15 mouse cellular contexts compared by ENCODE assay signal in the genomic region with DNA sequence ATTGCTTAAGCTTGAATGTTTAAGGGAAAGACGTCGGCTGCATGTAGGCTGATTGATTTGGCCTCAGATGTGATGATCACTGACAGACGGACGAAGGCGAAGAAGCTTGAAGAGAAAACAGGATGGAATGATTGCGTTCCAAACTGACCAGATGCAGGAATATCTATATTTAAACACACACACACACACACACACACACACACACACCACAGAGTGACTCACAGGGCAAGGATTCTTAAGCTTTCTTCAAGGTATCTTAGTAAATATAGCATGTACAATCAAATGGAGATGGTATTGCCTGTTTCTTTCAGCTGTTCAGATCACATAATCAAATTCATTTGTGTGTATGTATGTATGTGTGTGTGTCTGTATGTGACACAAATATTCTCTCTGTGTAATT.
DNase-seq lines count a peak whose midpoint lies in the region; ATAC-seq lines count a peak whose summit lies in the region.
"Had no signal": no experiment of that assay in that cellular context is flagged by ENCODE, and none has a peak within 500 bp of the region (broad histone marks: within the 10 kb centered on the region; RNA-seq: fewer than 3 reads in every experiment).

No protein-coding gene starts in this region.

- H3K4me3 ChIP-seq in limb, embryonic 12.5 days (replicated peaks): no peak overlapping the region
- H3K4me3 ChIP-seq: neural tube, embryonic 12.5 days had no signal

- no peaks in the 10 kb centered on the region for H3K27me3 ChIP-seq in limb, embryonic 12.5 days
- H3K27me3 ChIP-seq: neural tube, embryonic 12.5 days had no signal

- 61% methylated on average over 6 of the region's 6 CpGs for WGBS in limb, embryonic 12.5 days

- H3K9me3 ChIP-seq in limb, embryonic 12.5 days: no peaks in the 10 kb centered on the region
- H3K9me3 ChIP-seq: neural tube, embryonic 12.5 days had no signal

- ATAC-seq in frontal cortex, adult (ENCODE audit: low TSS enrichment): peak; percentile 54
- no peak for ATAC-seq in limb, embryonic 12.5 days (ENCODE audit: insufficient number of reproducible peaks, insufficient read depth, low FRiP score, low TSS enrichment, low read depth)
- ATAC-seq in monocyte, adult 5-6 weeks (replicated peaks; ENCODE audit: insufficient number of reproducible peaks, low FRiP score, low TSS enrichment, poor library complexity, severe bottlenecking): no peak

- H3K4me1 ChIP-seq in limb, embryonic 12.5 days (replicated peaks): peaks cover 28% of the 10 kb centered on the region

- no peak for DNase-seq in frontal cortex, adult 2 months (ENCODE audit: extremely low spot score in 1 of 2, low spot score in 1 of 2)
- DNase-seq in retina, postnatal 1 day: peak; percentile 35
- DNase-seq in retina, embryonic 14.5 days (ENCODE audit: low spot score): no peak
- DNase-seq in lung, adult 18-20 months: no peak
- no peak for DNase-seq in kidney, adult 11 months
- DNase-seq: B cell, adult 2 months; cerebellum, adult 2 months; left cerebral cortex, postnatal 4 days; thymus, adult 18-20 months had no signal

- H3K27ac ChIP-seq in limb, embryonic 12.5 days: peak overlapping the region; percentile 94
- H3K27ac ChIP-seq: kidney, postnatal 0 days had no signal

- no peak overlapping the region for H3K4me2 ChIP-seq in limb, embryonic 12.5 days
- H3K4me2 ChIP-seq: lung, embryonic 14.5 days; neural tube, embryonic 12.5 days had no signal

- no peak overlapping the region for H3K9ac ChIP-seq in limb, embryonic 12.5 days (replicated peaks)
- H3K9ac ChIP-seq: lung, embryonic 14.5 days; neural tube, embryonic 12.5 days had no signal

- H3K36me3 ChIP-seq in limb, embryonic 12.5 days: no peaks in the 10 kb centered on the region
- H3K36me3 ChIP-seq: neural tube, embryonic 12.5 days had no signal
